Mouse (Mus musculus) testis, adult 2 months (tissue): Measurements from ENCODE around the gene Dbx2.

ENCODE experiments used
- CTCF ChIP-seq: fragments of 200-500 bp; IDR thresholded peaks from 2 replicates; pipeline ENCODE4 v1.5.1; 2012; ENCODE audit warnings: low read depth, mild to moderate bottlenecking, inconsistent platforms, low read length, moderate library complexity; ENCODE audit not compliant: control insufficient read depth, insufficient read depth, insufficient replicate concordance
- POLR2A ChIP-seq: fragments of 200-500 bp; IDR thresholded peaks from 2 replicates; pipeline ENCODE4 v1.6.1; 2012; ENCODE audit warnings: low read depth, mild to moderate bottlenecking, inconsistent platforms, low read length, moderate library complexity; ENCODE audit not compliant: control insufficient read depth

- TF ChIP-seq POLR2A (no peak), CTCF (no peak)
Measured at GRCm38 (mm10) chr15:95654211-95654897, 1.4 kb downstream of the Dbx2 start.
